Mouse (Mus musculus): ENCODE results near the gene Smtn.

Gene Smtn

DNA sequence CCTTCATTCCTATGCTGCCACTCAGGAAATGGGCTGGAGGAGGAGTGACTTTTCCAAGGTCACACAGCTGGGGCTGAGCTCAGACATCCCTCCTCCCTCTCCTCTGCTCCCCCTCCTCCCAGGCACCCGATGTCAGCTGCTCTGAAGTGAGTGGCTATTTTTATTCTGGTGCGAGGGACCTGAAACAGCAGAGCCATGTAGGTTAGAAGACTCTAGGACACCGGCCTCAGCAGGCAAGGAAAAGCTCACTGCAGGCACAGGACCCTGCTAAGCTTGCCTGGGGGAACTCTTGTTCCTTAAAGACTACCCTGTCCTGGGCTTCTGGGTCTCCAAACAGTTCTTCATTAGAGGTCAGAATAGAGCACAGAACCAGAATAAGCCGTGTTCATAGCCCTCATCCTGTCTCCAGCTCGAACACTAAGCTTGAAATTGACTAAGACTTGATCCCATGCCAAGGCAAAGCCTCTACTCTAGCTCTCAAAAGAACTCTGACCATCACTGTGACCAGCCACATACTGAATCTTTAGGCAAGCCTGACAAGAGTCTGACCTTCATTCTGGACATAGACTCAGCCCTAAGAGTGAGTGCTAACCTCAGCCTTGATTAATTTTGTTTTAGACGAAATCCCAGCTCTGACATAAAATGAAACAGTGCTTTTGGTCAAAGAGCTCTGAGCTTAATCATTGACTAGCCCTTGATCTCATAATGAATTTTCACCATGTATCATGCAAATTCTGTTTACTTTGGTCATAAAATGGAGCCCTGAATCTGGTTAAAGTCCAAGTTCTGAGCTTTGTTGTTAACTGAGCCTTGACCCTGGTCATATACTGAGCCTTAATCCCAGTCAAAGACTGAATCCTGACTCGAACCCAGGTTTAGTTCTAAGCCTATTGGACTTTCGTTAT lies 31.0 kb downstream of the Smtn start:
- CTCF ChIA-PET: no interaction called here

DNA sequence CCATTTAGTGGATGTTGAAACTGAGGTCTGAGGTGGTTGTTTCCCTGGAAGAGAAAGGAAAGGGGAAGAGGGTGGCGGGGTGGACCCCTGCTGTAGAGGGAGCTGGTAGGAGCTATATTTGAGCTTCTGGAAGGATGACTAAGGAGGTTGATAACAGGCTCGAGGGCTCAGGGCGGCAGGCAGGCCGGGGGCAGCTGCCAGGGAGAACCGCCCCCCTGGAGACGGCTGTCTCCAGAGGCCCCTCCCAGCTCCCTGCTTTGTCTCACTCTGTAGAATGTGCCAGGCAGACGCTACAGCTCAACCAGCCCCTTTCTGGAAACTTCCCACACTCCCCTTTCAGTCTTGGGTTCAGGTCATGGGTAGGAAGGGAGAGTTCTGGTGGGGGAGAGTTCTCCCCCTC lies 32.2 kb downstream of the Smtn start:
- CTCF ChIA-PET: interaction anchor here (0.6 kb wide), 1 partner anchor 259 kb away, joined by 6 read pairs; no protein-coding TSS in a partner anchor

DNA sequence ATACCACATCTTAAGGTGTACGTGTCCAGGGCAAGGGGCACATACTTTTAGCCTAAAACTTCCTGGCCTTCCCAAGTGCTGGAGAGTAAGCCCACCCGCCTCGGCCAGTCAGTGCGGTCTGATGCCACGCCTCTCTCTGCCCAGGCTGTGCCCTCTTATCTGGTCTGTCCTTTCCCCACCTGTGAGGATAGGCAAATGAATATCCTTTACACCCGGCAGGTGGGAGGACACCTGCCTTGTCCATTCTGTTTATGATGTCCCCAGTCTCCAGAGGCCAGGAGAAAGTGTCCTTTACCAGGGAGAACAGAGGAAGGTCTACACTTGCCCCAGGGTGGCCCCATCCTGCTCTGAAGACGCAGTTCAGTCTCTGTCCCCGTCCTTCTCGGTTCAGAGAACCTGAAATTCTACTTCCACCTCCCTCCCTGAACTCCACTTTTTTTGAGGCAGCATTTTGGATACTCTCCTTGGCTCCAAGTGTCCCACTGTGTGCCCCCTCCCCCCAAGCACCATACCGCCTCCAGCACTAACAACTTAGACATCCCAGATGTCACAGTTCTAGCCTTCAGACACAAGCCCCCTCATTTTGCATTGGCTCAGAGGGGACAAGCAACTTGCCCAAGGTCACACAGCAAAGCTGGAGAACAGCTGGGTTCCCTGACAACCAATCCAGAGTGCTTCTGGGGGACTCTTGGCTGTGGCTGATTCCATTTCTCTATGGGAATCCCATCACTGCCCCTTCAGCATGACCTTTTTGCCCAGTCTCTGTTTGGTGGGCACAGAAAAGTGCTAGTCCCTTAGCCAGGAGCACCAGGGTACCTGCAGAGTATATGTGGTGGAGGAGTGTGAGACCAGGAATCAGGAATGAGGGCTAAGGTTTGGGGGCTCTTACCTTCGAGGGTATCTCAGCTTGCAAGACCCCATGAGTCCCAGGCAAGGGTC lies 36.4 kb downstream of the Smtn start:
- CTCF ChIA-PET: no interaction called here

DNA sequence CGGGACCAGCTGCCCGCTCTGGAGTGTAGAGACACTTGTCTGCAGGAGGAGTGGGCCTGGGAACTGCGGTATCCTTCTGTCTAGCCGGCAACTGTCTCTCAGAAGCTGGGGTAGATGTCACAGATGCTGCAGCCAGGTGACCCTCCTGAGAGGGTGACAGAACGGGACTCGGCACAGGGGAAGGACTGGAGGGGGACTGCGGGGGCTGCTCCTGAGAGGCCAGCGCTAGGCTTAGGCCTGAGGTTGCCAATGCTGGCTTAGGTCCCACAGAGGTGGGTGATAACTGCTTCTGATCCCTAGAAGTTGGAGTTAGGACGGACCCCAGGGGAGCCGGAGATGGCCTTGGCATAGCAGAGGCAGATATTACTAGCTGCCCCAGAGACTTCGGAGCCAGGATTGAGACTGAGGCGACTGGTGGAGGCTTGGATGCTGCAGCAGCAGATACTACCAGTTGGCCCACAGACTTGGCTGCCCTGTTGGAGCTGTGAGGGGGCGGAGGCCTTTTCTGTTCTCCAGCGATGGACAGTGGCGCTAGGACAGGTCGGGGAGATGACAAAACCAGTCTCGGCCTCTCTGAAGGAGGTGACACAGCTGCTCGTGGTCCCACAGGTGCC lies 37.8 kb downstream of the Smtn start:
- CTCF ChIA-PET: no interaction called here

DNA sequence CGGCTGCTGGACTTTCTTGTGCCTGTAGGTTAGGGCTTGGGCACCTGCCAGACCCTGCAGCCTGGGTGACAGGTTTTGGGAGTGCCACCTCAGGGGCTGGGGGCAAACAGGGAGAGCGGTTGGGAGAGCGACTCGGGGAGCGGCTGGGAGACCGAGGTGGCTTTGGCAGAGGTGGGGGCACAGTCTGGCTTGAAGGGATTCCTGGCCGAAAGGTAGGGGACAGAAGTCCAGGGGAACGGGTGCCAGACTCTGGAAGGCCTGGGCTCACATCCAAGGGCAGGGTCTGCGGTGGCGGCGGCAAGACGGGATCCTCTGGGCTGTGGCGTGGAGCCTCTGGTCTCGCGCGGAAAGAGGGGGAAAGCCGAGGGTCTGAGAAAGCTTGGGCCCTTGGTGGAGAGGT lies 38.4 kb downstream of the Smtn start:
- CTCF ChIA-PET: no interaction called here

DNA sequence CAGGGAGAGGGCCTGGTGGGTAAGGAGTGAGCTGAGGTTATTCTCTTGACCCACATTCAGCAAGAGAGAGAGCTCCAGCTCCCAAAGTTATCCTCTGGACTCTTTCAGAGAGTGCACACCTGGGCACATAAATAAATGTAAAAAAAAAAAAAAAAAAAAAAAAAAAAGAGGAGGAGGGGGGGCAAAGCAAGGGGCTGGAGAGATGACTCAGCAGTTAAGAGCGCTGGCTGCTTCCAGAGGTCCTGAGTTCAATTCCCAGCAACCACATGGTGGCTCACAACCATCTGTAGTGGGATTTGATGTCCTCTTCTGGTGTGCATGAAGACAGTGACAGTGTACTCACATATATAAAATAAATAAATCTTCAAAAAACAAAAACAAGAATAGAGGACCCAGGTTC lies 43.1 kb downstream of the Smtn start:
- CTCF ChIA-PET: no interaction called here

DNA sequence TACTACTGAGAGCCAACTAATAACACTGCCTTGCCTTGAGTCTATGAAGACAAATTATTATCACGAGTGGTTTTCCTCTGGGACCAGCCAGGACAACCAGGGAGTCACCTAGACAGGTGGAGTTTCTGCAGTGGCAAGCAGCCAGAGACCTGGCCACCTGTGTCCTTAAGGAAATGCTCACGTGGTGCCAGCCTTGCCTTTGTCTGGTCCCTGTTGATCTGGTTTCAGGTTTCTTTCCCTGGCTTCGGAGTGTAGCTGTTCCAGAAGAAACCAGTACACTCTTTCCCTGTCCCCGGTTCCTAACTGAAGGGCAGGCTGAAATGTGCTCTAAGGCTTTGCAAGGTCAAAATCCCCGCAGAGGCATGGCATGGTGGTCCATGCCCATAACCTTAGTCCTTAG lies 43.7 kb downstream of the Smtn start:
- CTCF ChIA-PET: no interaction called here

DNA sequence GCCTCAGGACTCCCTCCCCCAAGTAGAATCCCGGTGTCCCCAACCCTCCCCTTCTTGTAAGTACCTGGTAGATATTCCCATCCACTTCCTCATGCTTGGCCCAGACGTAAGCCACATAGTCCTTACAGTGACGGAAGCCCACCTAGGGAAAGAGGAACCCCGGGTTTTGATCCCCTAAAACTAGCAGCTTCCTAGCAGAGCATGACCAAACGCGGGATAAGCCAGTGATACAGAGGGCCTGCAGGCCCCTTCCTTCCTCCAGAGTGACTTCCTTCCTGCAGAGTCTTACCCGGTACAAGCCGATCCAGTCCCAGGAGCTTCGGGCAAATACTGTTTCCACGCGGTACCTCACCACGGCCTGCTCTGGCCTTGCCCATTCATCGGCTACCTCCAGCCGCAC lies 44.9 kb downstream of the Smtn start:
- CTCF ChIA-PET: no interaction called here

DNA sequence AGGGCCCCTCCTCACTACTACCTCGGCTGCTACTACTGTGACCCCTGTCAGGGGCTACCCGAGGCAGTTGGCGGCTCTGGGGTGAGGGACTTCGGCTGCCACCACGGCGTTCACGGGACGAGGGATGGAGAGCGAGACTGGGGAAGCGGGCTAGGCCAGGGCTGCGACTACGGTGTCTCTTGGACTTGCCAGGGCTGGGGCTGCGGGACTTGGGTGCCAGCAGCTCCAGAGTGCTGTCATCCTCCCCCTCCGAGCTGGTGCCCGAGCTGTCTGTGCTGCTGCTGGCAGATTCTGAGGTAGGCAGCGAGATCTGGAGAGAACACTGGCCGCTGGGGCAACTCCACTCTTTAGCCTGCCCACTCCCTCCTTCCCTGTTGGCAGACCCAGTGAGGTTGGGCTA lies 45.6 kb downstream of the Smtn start:
- CTCF ChIA-PET: no interaction called here

DNA sequence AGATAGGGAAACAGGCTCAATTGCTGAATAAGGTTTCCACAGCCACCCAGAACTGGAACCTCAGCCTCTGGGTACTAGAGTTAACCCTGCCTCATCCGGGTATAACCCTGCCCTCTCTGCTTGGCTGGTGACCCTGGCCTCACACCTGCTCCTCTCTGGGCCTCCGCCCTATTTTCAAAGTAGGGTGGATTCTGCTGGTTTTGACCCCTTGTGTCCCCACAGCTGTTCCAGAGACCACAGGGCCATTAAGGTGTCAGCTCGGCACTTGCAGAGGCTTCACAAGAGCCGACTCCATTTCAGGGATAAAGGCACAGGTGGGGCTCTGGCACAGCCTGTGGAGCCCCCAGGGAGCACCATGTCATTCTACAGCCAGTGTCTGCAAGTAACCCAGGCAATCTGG lies 47.7 kb downstream of the Smtn start:
- CTCF ChIA-PET: no interaction called here

DNA sequence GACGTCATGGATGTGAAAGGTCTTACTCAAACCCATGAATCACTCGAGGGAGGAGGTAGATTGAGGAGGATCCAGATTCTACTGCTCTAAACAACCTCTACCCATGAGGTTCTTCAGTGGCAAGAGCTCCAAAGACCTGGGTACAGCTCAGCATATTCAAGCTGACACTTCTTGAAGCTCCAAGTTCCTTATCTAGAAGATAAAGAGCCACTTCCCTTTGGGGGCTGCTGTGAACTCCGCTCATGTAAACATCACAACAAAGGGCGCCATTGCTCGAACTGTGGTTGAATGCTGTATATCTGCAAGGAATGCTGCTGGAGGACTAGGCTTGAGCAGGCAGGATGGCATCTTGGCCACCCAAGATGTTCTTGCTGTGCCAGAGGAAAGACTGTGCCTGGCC lies 51.4 kb downstream of the Smtn start:
- CTCF ChIA-PET: interaction anchor here (0.6 kb wide), 1 partner anchor 25 kb away, joined by 3 read pairs; the partner anchor contains the start of gene Selenom

DNA sequence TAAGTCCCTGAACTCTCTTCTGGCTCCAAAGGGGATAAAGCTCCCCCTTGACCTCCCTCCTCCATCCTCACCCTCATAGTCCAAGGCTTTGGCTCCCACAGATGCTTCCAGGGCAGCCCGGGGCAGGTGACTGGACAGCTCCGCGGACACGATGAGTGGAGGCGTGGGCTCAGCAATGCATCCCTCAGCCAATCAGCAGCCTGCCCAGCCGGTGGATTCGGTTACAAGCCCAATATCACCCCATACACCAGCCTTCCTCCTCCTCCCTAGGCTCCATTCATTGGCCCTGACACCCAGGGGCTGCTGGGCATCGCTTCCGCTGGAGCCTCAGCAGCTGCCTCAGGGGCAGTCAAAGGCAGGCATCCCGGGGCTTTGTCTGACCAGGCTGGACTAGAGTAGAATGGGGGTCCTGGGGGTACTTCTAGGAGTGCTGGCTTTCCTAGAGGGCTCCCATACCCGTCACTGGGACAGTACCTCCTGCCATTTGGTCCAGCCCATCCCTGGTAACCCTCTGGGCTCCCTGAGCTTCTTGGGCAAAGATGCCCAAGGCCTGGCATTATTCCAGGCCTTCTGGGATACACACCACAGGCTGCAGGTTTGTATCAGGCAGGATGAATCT lies 52.4 kb downstream of the Smtn start, which contains the start of gene Pla2g3:
Gene Pla2g3 (plus strand): TSS at position 333 of the 619 bp plus-strand sequence.
- CTCF ChIA-PET: no interaction called here

DNA sequence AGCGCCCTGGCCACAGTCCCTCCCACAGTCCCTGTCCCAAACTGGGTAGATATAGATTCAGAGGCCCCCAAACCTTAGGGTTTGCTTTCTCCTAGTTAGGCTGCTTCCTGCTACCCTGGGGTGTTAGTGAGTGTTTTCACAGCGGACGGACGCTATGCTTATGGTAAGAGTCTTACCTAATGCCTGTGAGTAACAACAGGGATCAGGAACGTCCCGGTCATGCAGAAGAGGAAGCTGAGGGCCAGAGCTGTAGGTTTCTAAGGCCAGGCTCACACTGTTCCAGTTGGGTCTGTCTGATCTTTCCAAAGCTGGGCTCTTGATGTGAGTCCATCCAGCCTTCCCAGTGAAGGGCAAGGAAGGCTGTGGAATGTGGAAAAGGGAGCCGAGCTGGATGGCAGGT lies 54.1 kb downstream of the Smtn start:
- CTCF ChIA-PET: interaction anchor here (0.5 kb wide), 1 partner anchor 52 kb away, joined by 3 read pairs; no protein-coding TSS in a partner anchor

DNA sequence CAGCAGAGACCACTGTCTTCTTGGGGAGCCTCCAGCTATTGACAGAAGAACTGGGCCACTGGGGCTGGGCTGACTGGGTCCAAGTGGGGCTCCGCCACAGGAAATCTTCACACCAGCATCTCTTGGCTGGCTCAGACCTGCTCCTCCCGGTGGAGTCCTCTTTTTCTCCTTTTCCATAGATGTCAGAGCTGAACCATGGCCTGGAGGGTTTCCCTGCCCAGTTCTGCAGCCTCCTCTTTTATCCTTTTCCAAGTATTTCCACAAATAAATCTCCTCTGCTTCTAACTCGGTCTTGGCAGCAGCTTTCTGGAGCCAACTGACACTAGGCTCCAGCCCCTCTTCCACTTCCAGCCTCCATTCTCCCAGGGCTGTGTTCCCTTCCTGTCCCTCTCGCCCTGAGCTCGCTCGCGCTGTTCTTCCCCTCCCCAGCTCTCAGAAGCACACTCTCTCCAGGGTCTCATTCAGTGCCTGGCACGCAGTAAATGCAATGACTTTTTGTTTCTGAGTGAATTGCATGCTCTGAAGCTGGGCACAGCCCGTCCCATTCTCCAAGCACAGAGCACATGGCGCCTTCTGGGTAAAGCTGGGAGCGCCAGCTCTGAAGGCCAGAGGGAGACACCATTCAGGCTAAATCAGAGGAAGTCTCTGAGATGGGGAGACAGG lies 56.3 kb downstream of the Smtn start:
- CTCF ChIA-PET: no interaction called here

DNA sequence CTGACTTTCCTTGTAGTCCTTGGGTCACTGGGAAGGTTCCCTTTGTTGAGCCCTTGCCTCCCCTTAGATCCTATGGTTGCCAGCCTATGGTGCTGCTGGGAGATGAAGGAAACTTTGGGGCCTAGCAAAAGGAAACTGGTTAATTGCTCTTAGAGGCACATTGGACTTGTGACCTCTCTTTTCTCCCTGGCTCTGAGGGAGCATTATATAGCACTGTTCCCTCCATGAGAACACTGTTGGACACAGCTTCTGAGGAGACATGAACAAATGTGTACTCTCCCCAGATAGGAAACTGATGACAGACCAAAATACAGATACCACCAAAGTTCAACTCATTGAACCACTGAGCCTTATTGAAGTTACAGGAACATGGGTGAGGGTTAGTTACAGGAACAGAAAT lies 64.9 kb downstream of the Smtn start:
- CTCF ChIA-PET: interaction anchor here (0.6 to 0.8 kb wide), 2 partner anchors 31 to 83 kb away, joined by 3 read pairs; no protein-coding TSS in a partner anchor

DNA sequence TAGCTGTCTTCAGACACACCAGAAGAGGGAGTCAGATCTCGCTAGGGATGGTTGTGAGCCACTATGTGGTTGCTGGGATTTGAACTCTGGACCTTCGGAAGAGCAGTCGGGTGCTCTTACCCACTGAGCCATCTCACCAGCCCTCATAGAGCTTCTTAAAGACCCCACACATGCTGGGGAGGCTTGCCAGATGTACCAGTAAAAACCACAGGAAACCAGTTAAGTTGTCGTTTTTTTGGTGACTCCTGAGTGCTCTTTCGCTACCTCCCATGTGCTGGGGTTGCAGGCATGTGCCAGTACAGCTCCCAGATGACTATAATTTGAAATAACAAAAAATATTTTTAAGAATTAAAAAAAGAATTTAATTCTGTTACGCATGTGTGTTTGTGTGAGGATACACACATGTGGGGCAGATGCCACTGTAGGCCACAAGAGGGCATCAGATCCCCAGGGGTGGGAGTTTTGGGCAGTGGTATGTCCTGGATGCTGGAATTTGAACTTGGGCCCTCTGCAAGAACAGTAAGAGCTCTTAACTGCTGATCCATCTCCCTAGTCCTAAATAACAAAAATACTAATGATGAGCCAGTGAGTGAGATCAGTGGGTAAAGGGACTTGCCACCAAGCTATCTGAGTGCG lies 65.8 kb downstream of the Smtn start:
- CTCF ChIA-PET: interaction anchor here (0.6 kb wide), 1 partner anchor 31 kb away, joined by 3 read pairs; no protein-coding TSS in a partner anchor

DNA sequence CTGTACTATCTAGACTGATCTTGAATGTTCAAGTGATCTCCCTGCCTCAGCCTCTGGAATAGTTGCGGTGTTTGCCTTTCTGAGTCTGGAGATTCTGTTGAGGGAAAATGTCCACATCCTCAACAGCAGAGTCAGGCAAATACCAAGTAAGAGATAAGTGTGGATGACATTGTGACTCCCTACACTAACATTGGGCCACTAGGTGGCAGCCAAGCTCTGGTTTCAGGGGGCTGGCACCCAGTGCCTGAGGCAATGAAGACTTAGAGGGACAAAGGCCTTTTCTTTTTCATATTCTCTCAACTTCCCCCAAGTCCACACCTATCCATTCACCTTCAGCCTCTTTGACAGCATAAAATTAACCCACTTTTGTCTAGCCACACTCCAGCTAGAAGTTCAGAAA lies 67.9 kb downstream of the Smtn start:
- CTCF ChIA-PET: interaction anchor here (0.5 kb wide), 1 partner anchor 176 kb away, joined by 5 read pairs; no protein-coding TSS in a partner anchor

DNA sequence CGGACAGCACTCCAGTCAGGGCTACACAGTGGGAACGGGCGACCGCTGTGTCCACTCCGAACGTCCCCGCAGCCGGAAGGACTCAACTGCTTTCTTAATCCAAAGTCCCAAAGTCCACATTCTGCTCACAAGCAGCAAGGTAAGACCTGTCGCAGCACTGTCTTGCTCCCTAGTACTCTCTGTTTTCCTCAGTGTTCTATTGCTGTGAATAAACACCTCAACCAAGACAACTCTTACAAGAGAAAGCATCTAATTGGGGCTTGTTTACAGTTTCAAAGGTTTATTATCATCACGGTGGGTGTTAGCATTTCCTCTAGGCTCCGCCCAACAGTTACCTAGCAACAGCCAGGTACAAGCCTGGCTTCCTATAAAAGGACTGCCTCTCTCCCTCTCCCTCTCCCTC lies 69.0 kb downstream of the Smtn start:
- CTCF ChIA-PET: interaction anchor here (0.5 kb wide), 1 partner anchor 255 kb away, joined by 6 read pairs; no protein-coding TSS in a partner anchor
